Mouse (Mus musculus) cortical plate, adult 2 months (tissue): ENCODE measurements at regions not wholly inside any gene's neighbourhood (a gene's known extent, or its start where the extent isn't known, plus 50 kb on each side); places are given as distances from the start of the nearest gene placed in this dataset.

Experiments
- CTCF ChIP-seq: fragments of 200-500 bp; IDR thresholded peaks from 2 replicates; pipeline ENCODE4 v1.5.1; 2011; ENCODE audit warnings: mild to moderate bottlenecking, control low read depth, low read length; ENCODE audit not compliant: insufficient read depth; ENCODE audit errors: extremely low read depth
- POLR2A ChIP-seq: fragments of 200-500 bp; IDR thresholded peaks from 2 replicates; pipeline ENCODE4 v1.6.1; 2011; ENCODE audit warnings: mild to moderate bottlenecking, low read length, control low read depth; ENCODE audit not compliant: insufficient read depth; ENCODE audit errors: extremely low read depth

DNA sequence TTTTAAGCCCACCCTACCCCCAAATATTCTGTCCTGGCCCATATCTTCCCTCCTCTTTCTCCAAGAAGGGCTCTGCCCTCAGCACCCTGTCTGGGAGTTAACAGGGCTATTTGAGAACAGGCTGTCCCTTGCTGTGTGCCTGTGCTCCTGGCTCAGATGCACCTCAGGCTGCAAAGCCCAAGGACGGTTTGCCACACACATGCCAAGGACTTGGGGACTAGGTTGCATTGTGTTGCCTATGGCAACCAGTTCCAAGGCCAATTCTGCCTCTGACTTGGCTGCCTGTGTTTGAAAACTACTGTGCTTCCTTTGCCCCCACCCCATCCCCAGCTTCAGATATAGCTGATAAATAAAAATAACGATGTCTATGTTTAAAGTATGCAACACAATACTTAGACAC, 227.1 kb upstream of the Podxl start:
- no peak for TF ChIP-seq CTCF
- no peak for TF ChIP-seq POLR2A
